ENCODE assay signal across 30 mouse cellular contexts in the genomic region with DNA sequence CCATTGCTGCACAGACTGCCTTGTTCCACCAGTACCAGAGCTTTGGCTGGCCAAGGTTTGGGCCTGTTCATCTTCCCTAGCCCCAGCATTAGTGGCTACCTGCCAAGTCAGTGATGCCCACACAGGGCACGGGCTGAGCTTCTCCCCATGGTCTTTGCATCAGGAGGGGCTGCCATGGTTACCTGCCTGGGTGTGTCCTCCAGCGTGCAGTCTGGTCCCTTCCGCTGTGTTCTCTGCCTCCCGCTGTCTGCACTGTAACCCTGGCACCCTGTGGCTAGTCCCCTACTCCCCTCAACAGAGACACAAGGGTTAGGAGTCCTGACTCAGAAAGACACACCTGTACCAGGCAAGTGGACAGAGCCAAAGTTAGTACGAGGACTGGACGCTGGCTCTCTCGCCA. TPM values are rescaled to one million over a fixed set of nuclear protein-coding genes. Genes with fewer than 3 reads are reported as not detected.
DNase-seq lines count a peak whose midpoint lies in the region; ATAC-seq and TF ChIP-seq lines count a peak whose summit lies in the region.
"Had no signal": no experiment of that assay in that cellular context is flagged by ENCODE, and none has a peak within 500 bp of the region (broad histone marks: within the 10 kb centered on the region; RNA-seq: fewer than 3 reads in every experiment).

No protein-coding gene starts in this region.

- intact Hi-C loops in left cerebral cortex, postnatal 4 days (cut with DNase I): no loop called here

- no peak for TF ChIP-seq CTCF in ES-Bruce4 (IDR thresholded peaks at IDR 0.05; ENCODE audit: low read depth, low read length)

- no peak for DNase-seq in embryonic facial prominence, embryonic 11.5 days (ENCODE audit: low spot score)
- DNase-seq in embryonic facial prominence, embryonic 10.5 days (ENCODE audit: low spot score): no peak
- peak; percentile 20 for DNase-seq in left cerebral cortex, postnatal 4 days
- no peak for DNase-seq in left cerebral cortex, adult 8-10 months (ENCODE audit: low spot score in 2 of 2)
- no peak for DNase-seq in urinary bladder, adult 18-20 months (ENCODE audit: low spot score in 2 of 2)
- DNase-seq: adrenal gland, adult 8-10 months; cerebellum, adult 2 months; embryo, embryonic 11 days; gastrocnemius, adult 2 months; gastrocnemius, postnatal 36 days; heart, adult 18-20 months; heart, postnatal 4 days; kidney, adult 18-20 months; kidney, postnatal 10 days; layer of hippocampus, adult 9-11 months; liver, embryonic 13.5 days; lung, adult 18-20 months; lung, postnatal 14 days; midbrain, embryonic 14.5 days; right cerebral cortex, postnatal 25 days; thymus, adult 18-20 months; thymus, postnatal 36 days had no signal

- H3K9me3 ChIP-seq in embryonic facial prominence, embryonic 11.5 days (replicated peaks; ENCODE audit: control insufficient read depth, low read length): no peaks in the 10 kb centered on the region
- H3K9me3 ChIP-seq in embryonic facial prominence, embryonic 10.5 days: no peaks in the 10 kb centered on the region
- no peaks in the 10 kb centered on the region for H3K9me3 ChIP-seq in ES-Bruce4 (replicated peaks; ENCODE audit: control insufficient read depth, insufficient read depth, low read length, poor library complexity, severe bottlenecking)
- no peaks in the 10 kb centered on the region for H3K9me3 ChIP-seq in embryonic facial prominence, embryonic 15.5 days (replicated peaks)
- H3K9me3 ChIP-seq: forebrain, embryonic 13.5 days; heart, embryonic 12.5 days; hindbrain, embryonic 15.5 days; limb, embryonic 13.5 days; liver, embryonic 13.5 days had no signal

- TF ChIP-seq EP300 in ES-Bruce4 (IDR thresholded peaks at IDR 0.05; ENCODE audit: insufficient read depth, low read depth, low read length): 0 out of 2 replicates have a peak, but pooled peaks have one; percentile 29

- no peak overlapping the region for H3K9ac ChIP-seq in embryonic facial prominence, embryonic 11.5 days (replicated peaks; ENCODE audit: low read length)
- H3K9ac ChIP-seq in ES-Bruce4 (ENCODE audit: low read depth, poor library complexity, severe bottlenecking): no peak overlapping the region
- no peak overlapping the region for H3K9ac ChIP-seq in embryonic facial prominence, embryonic 15.5 days
- H3K9ac ChIP-seq: forebrain, embryonic 13.5 days; heart, embryonic 12.5 days; hindbrain, embryonic 15.5 days; limb, embryonic 13.5 days; liver, embryonic 13.5 days had no signal

- H3K27ac ChIP-seq in embryonic facial prominence, embryonic 11.5 days (replicated peaks; ENCODE audit: low read depth, low read length): no peak overlapping the region
- H3K27ac ChIP-seq in embryonic facial prominence, embryonic 10.5 days (replicated peaks): no peak overlapping the region
- H3K27ac ChIP-seq in ES-Bruce4 (ENCODE audit: insufficient read depth, low read length): peak overlapping the region; percentile 94; the same call in 1 of the 2 replicates
- H3K27ac ChIP-seq in embryonic facial prominence, embryonic 15.5 days (replicated peaks): no peak overlapping the region
- H3K27ac ChIP-seq: forebrain, embryonic 13.5 days; gastrocnemius, adult 2 months; hindbrain, embryonic 15.5 days; limb, embryonic 13.5 days; liver, embryonic 13.5 days had no signal

- WGBS in embryonic facial prominence, embryonic 11.5 days: 88% methylated on average over 7 of the region's 7 CpGs
- WGBS in embryonic facial prominence, embryonic 10.5 days: 89% methylated on average over 7 of the region's 7 CpGs
- 88% methylated on average over 7 of the region's 7 CpGs for WGBS in embryonic facial prominence, embryonic 15.5 days

- no peaks in the 10 kb centered on the region for H3K27me3 ChIP-seq in embryonic facial prominence, embryonic 11.5 days (ENCODE audit: control insufficient read depth, insufficient read depth, low read length)
- H3K27me3 ChIP-seq in embryonic facial prominence, embryonic 10.5 days (replicated peaks; ENCODE audit: low read depth, poor library complexity, severe bottlenecking): peaks cover 36% of the 10 kb centered on the region
- no peaks in the 10 kb centered on the region for H3K27me3 ChIP-seq in ES-Bruce4 (ENCODE audit: control insufficient read depth, insufficient read depth, low read length, poor library complexity, severe bottlenecking)
- H3K27me3 ChIP-seq in embryonic facial prominence, embryonic 15.5 days: peaks cover 10% of the 10 kb centered on the region; the same call in 1 of the 2 replicates
- H3K27me3 ChIP-seq: forebrain, embryonic 13.5 days had no signal

- no peak for TF ChIP-seq POLR2A in ES-Bruce4 (IDR thresholded peaks at IDR 0.05; ENCODE audit: insufficient read depth, low read length)

- no peak overlapping the region for H3K4me2 ChIP-seq in embryonic facial prominence, embryonic 11.5 days (ENCODE audit: low read depth, low read length)
- H3K4me2 ChIP-seq in embryonic facial prominence, embryonic 15.5 days (replicated peaks): no peak overlapping the region
- H3K4me2 ChIP-seq: forebrain, embryonic 13.5 days; hindbrain, embryonic 15.5 days; liver, embryonic 13.5 days had no signal

- no peaks in the 10 kb centered on the region; the same call in 1 of the 2 replicates for H3K4me1 ChIP-seq in embryonic facial prominence, embryonic 11.5 days (ENCODE audit: control insufficient read depth, insufficient read depth, low read length)
- no peaks in the 10 kb centered on the region for H3K4me1 ChIP-seq in embryonic facial prominence, embryonic 10.5 days
- peaks cover 6% of the 10 kb centered on the region for H3K4me1 ChIP-seq in ES-Bruce4 (ENCODE audit: control insufficient read depth, insufficient read depth, low read length)
- H3K4me1 ChIP-seq in embryonic facial prominence, embryonic 15.5 days: peaks cover 8% of the 10 kb centered on the region; the same call in 1 of the 2 replicates
- H3K4me1 ChIP-seq: hindbrain, embryonic 15.5 days; liver, embryonic 13.5 days had no signal

- 0 out of 2 replicates have a peak, but pooled peaks have one; percentile 36 for ATAC-seq in embryonic facial prominence, embryonic 11.5 days (replicated peaks; ENCODE audit: insufficient number of reproducible peaks, low FRiP score, low TSS enrichment, low read depth)
- ATAC-seq in embryonic facial prominence, embryonic 15.5 days (ENCODE audit: insufficient number of reproducible peaks, low FRiP score, low TSS enrichment, low read depth): 0 out of 2 replicates have a peak, but pooled peaks have one; percentile 20
- ATAC-seq: forebrain, embryonic 13.5 days; inflammation-experienced regulatory T-cells, adult 6 months had no signal

- H3K4me3 ChIP-seq in embryonic facial prominence, embryonic 11.5 days (ENCODE audit: low read depth, low read length): no peak overlapping the region
- H3K4me3 ChIP-seq in embryonic facial prominence, embryonic 10.5 days: no peak overlapping the region
- no peak overlapping the region for H3K4me3 ChIP-seq in ES-Bruce4 (ENCODE audit: low read depth, low read length)
- H3K4me3 ChIP-seq in embryonic facial prominence, embryonic 15.5 days (replicated peaks): no peak overlapping the region
- H3K4me3 ChIP-seq: forebrain, embryonic 13.5 days; gastrocnemius, adult 2 months; heart, embryonic 12.5 days; hindbrain, embryonic 15.5 days; limb, embryonic 13.5 days; liver, embryonic 13.5 days had no signal

- no peaks in the 10 kb centered on the region for H3K36me3 ChIP-seq in embryonic facial prominence, embryonic 11.5 days (replicated peaks; ENCODE audit: control insufficient read depth, insufficient read depth, low read depth, low read length)
- H3K36me3 ChIP-seq in embryonic facial prominence, embryonic 10.5 days (replicated peaks): no peaks in the 10 kb centered on the region
- no peaks in the 10 kb centered on the region for H3K36me3 ChIP-seq in ES-Bruce4 (ENCODE audit: control insufficient read depth, insufficient read depth, low read length, poor library complexity, severe bottlenecking)
- H3K36me3 ChIP-seq in embryonic facial prominence, embryonic 15.5 days: no peaks in the 10 kb centered on the region
- H3K36me3 ChIP-seq: heart, embryonic 12.5 days; hindbrain, embryonic 15.5 days; limb, embryonic 13.5 days; liver, embryonic 13.5 days had no signal

RNA-seq across cellular contexts. Expression of a gene that starts 24.5 kb away (rescaled TPM):
- 13.3 and 14.0 TPM in 2 replicates for polyA plus RNA-seq in embryonic facial prominence, embryonic 11.5 days (2014; fragmentation: Nextera tagmentation; extraction: Ambion mirVana)
- polyA plus RNA-seq in embryonic facial prominence, embryonic 10.5 days (2016; fragmentation: Nextera tagmentation; extraction: Ambion mirVana): 14.1 and 15.0 TPM in 2 replicates
- 1 to 10 TPM; 2.9 to 3.3 TPM for total RNA-seq in left cerebral cortex, postnatal 4 days (2021)
- 1 to 10 TPM; 3.0 to 3.9 (median 3.4) TPM for total RNA-seq in left cerebral cortex, adult 8-10 months (2022)
- 8.7 and 10.9 TPM in 2 replicates for polyA plus RNA-seq in ES-Bruce4 (2011; ENCODE audit: insufficient read depth, insufficient read length, low read depth, missing spikeins)
- 18.8 and 20.7 TPM in 2 replicates for polyA plus RNA-seq in embryonic facial prominence, embryonic 15.5 days (2015; fragmentation: Nextera tagmentation; extraction: Ambion mirVana)
- total RNA-seq: neutrophil, adult 5-6 weeks had no signal
- polyA plus RNA-seq: inflammation-experienced regulatory T-cells, adult 6 months had no signal
